Mouse (Mus musculus) right cerebral cortex, postnatal 10 days (tissue): ENCODE results near the gene Ambp.
A peak's percentile ranks its signal among the peaks of the same experiment; 100 is the strongest.

Experiments
- DNase-seq, 2 experiments: peaks; one replicate each; pipeline ENCODE4 v3.0.0; 2021; ENCODE audit warnings: low spot score in 2 of 2

Gene Ambp

GRCm38 (mm10) chr4:63154699-63155098, at the start of gene Ambp:
Ambp (minus strand) TSS chr4:63154799.
- DNase-seq, result no peak

DNA sequence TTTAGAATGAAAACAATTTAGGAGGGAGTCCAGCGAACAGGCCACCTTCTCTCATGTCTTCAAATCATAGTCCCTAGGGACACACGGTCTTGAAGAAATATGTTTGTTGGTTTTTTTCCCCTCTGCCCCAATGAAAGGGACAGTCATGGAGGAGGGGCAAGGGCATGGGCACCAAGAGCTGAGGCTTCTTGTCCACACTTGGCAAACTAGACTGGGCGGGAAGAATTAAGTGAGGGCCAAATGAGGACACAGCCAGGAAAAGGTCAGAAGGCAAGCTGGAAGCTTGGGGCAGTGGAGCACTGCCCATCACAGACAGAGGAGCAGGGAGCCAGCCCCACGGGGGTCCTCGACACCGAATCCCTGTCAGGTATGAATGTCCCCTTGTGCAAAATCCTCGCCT, 49.3 kb upstream of the Ambp start:
- no peak for DNase-seq

GRCm38 (mm10) chr4:63199366-63199765, 44.8 kb upstream of the Ambp start:
- no peak for DNase-seq

DNA sequence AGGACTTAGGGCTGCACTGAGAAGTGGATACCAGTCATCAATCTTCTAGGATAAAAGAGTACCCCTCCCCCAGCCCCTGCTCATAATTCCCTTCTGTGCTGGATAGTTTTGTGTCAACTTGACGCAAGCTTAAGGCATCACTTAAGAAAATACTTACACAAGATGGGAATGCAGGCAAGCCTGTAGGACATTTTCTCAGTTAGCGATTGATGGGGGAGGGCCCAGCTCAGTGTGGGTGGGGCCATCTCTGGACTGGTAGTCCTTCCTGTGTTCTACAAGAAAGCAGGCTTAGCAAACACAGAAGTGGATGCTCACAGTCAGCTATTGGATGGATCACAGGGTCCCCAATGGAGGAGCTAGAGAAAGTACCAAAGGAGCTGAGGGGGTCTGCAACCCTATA, 39.8 kb upstream of the Ambp start:
- no peak for DNase-seq

DNA sequence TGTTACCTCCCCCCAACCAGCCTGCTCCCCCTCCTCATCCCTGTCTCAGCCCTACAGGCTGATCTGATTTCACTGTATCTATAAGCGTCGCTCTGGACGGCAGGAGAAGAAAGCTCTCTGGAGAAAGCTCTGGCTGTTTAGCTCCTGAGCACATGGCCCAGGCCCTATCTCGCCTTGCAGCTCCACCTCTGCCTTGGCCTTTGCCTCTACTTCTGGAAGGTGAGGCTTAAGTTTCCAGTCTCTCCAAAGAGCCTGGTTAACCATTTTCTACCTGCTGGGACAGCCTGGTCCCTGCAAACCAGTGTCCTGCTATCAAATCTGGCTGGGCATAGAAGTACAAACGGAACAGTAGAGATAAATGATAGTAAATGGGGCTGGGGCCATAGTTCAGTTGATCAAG, 37.0 kb upstream of the Ambp start:
- no peak for DNase-seq

- peak; percentile 34 to 35 for DNase-seq
These were observed 31.8 kb upstream of the Ambp start for GRCm38 (mm10) chr4:63186281-63186870.

DNA sequence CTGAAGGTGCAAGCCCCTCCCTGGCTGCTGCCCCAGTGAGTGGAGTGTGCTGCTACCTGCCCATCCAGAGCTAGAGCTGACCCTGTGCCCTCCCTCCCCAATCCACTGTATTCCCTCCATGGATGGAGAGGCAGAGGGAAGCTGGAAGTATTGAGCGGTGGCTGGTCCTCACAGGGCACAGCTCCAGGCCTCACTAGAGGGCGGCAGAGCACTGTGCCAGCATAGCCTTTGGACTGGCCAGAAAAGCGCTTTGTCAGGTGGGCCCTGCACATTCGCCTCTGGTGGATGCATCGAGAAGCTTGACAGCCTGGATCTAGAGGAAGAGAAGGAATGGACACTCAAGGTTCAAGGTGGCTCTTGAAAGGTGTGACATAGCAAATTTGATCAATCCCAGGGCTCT, 27.0 kb upstream of the Ambp start:
- DNase-seq, result peak; percentile 70 to 84

DNA sequence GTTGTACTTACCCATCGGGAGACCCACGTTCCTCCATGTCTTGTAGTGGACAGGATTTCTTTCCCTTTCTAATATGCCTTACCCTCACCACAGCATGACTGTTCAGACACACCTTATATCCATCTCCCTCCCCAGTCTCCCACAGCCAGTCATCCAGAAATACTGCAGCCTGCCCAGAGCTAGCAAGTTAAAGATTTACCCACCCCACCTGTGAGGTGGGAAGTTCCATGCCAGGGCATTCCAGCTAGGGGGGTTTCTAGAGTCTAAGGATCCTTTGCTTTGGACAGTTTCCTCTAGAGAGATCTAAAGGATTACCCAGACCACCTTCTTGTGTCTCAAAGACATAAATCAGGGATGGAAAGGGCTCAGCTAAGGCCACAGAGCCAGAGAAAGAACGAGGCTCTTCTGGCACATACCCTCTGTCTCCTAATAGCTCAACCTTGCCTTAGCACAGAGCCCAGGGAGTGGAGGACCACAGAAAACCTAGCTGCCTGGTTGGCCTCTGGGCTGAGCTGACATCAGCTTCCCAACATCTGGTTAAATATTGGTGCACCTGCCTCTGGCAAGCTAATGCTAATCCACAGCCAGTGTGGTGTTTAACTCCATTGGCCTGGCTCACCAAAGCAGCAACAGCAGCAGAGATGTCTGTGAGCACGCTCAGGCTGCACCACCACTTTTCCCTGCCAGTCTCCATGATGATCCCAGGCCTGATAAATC, 17.5 kb upstream of the Ambp start, which contains the start of gene Kif12:
Kif12 (minus strand) TSS at position 163 of the 717 bp plus-strand sequence.
- no peak for DNase-seq

- no peak for DNase-seq
These were observed 16.5 kb upstream of the Ambp start for GRCm38 (mm10) chr4:63171122-63171521.

DNA sequence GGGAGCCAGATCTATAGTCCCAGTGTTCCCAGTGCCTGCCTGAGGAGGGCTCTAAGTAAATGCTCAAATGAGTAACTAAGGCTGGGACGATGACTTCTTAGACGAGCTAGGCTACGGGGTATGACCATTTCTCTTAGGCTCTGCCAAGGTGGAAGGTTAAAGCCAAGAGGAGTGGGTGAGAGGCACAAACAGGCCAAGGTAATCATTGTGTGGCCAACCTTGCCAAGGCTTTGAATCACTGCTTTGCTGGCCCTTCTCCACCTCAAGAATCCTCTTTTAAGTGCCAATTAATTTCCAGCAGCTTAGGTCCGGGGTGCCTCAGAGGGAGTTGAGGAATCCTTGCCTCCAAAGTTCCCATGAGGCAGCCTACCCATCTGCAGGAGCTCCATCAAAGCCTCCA, 15.5 kb upstream of the Ambp start:
- DNase-seq, result no peak

GRCm38 (mm10) chr4:63166323-63166722, 11.7 kb upstream of the Ambp start:
- no peak for DNase-seq

- DNase-seq, result no peak
These were observed 11.0 kb upstream of the Ambp start for GRCm38 (mm10) chr4:63165636-63166035.

GRCm38 (mm10) chr4:63158961-63159592, 4.5 kb upstream of the Ambp start:
- peak; percentile 89 to 92 for DNase-seq

DNA sequence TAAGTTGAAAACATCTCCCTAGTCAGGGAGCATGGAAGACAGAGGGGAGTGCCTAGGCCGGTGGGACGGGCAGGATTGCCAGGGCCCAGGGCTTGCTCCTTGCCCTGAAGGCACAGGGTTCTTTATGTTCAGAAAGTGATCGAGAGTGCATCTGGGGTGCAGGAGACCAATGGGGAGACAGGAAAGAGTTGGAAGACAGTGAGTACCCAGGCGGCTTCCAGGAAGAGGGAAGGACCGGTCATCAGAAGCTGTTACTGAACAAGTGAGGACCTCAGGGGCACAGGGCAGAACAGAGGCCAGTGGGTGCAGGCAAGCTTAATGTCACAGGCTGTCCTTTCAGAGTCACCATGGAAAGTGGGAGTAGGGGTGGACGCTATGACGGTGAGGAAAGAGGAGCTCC, 3.6 kb upstream of the Ambp start:
- no peak for DNase-seq

DNA sequence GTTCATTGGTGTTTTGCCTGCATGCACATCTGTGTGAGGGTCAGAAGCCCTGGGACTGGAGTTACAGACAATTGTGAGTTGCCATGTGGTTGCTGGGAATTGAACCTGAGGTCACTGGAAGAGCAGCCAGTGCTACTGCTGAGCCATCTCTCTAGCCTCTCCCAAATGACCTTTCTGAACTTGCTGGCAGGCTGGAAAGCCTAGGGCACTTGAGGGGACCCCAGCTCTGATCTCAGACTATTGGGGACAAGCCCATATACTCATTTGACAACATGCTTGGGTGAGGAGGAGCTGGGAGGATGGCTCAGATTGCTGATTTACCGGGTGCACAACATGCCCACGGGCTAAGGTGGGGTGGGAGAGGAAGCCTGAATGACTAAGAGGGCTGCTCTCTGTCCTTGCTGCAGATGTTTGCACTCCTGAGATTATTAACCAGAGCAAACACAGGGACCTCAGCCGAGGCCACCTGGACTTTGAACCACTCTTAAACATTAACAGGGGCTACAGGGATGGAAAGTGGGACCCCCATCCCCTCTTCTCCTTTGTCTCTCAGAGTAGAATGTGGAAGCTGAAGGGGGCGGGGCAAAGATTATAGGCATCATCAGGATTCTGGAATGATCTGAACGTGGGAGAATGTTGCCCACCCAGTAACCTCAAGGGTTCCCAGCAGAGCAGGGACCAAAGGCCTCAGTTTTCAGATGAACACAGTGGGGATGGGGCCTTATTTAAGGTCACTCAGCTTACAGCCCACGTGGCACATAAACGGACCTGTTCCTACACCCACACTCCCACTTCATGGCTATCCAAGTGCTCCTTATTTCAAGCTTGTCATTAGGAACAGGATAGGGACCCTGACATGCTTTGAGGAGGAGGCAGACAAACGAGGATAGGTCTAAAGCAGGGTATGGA, 2.4 kb upstream of the Ambp start:
- DNase-seq, result no peak

- DNase-seq, result no peak
These were observed 997 bp upstream of the Ambp start for GRCm38 (mm10) chr4:63155596-63155995.

DNA sequence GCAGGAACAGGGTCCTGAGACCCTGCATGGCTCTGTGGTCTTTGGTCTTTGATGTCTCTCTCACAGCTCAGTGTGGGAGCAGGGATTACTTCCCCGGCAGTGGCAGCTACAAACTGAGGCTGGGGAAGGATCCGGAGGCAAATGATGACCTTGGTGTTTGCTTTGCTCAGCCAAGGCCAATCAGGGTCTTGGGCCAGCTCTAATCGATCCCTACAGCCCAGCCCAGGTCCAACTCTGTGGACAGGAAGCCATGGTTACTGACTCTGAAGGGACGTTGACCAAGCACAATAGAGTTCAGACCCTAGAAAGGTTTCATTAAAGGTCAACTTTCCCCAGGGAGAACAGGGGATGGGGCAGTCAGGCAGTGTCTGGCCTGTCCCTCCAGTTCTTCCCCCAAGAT, 571 bp downstream of the Ambp start:
- DNase-seq, result no peak

GRCm38 (mm10) chr4:63151127-63151526, 3.5 kb downstream of the Ambp start:
- no peak for DNase-seq

DNA sequence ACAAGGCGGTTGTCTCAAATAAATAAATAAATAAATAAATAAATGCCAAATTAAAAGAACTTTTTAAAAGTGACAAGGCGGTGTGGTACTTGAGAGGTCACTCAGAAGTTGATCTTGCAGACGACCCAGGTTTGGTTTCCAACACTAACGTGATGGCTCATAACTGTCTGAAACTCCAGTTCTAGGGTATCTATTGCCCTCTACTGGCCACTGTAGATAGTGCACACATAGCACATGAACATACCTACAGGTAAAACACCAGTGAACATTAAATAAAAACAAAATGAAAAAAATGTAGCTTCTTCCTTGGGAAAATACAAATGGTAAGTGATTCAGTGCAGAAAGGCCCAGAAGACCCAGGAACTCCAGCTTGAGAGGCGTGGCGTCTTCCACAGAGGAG, 7.3 kb downstream of the Ambp start:
- DNase-seq, result no peak

DNA sequence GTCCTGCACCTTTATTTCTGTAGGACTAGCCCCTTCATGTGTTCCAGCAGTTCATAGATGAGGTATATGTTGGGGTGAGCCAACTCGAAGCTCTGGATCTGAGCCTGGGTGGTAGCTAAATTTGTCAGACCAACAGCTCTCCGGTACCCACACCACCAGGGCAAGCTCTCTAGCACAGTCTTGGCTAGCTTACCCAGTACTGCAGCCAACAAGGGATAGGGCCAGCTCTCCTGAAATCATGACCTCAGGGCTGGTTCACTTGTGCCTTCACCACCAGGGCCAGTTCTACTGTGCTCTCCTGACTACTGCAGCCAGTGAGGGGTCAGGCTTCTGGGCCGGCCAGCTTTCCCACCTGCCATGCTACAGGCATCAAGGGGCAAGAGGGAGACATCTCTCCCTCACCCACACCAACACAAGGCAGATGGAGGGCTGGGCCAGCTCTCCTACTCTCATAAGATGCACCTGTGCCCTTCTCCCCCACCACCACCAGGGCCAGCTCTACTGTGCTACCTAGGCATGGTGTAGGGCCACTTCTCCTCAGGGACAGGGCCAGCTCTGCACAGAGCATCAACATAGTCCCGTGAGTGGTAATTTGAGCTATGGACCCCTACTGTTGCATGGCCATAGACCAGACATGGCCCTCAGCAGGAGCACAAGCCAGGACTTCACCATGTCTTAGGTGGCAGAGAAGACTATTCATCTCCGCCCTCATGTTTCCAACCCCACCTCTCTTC, 24.5 kb downstream of the Ambp start:
- no peak for DNase-seq

GRCm38 (mm10) chr4:63124861-63125466, 29.6 kb downstream of the Ambp start:
- DNase-seq, result peak; percentile 40 to 49
